Mouse (Mus musculus) inflammation-experienced regulatory T-cells, adult 16 weeks (primary cell): ENCODE results near the gene Gm4881. TPM values are rescaled to one million over a fixed set of nuclear protein-coding genes. Genes with fewer than 3 reads are reported as not detected.

Source experiments
- polyA plus RNA-seq: library from polyadenylated mRNA; unstranded; fragments of 100-300 nt; shearing (Covaris generic); gene quantifications from one replicate; pipeline ENCODE4 v1.2.1, GENCODE M21; 2017

Gm4881 gene
- not detected for polyA plus RNA-seq

DNA sequence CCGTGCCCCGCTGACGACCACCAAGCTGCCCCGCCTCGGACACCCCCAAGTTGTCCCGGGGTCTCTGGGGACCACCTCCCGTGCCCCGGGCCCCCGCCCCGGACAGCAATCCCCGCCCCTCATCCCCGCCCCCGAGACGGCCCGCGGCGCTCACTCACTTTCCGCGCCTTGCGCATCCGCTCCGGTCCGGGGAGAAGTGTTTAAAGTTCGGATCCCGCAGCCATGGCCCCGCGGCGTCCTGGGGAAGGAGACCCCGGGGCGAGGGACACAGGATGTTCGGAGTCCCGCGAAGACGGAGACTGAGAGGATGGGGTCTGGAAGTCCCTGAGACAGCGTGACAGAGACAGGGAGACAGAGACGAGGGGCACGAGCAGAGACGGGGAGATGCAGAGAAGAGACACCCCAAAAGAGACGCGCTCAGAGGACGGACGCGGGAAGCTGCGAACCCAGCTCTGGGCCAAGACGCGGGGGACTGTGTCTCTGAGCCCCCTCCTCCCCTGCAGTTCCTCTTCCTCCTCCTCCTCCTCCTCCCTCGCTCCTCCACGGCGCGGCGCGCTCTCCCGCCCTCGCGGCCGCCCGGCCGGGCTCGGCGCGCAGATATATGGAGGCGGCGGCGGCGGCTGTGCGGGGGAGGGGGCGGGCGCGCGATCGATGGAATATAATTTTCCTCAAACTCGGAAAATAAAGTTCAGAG lies at the start of gene Gm4881:
Gene Gm4881 (minus strand): TSS at position 238 of the 694 bp plus-strand sequence.

DNA sequence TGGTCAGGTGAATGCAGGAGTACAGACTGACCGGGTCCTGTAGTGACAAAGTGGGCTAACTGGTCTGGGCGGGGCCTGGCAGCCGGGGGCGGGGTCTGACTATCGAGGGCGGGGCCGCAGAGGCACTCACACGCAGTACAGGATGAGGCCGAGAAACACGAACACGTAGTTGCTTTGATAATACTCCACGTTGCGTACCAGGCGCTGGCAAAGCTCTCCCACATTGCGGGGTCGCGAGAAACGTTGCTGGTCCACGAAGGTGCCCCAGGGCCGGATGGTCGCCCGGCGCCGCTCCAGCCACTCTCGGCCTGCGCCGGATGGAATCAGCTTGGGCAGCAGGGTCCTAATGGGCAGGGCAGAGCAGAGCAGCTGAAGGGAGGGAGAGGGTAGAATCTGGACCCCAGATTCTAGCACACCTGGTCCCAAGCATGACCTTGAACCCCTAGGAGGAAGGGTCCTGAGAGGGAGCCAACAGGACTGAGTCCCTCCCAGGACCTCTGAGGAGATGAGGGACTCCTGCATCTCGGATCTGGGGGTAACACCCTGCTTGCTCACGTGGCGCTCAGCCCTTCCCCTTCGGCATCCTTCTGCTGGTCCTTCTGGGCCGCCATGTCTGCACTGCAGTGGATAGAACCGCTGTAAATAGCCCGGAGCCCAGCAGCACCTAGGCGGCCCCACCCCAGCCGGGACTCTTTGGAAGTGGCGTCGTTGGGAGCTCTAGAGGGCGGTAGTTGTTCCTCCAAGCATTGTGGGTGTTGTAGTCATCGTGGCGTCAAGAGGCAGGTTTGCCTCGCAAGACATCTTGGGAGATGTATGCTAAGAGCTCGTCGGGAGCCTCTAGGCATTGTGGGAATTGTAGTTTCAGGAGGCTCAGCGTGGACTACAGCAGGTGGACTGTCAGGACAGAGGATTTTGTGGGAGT lies 27.9 kb upstream of the Gm4881 start, which contains the start of gene Rabac1:
Gene Rabac1 (minus strand): TSS at position 783 of the 922 bp plus-strand sequence.

DNA sequence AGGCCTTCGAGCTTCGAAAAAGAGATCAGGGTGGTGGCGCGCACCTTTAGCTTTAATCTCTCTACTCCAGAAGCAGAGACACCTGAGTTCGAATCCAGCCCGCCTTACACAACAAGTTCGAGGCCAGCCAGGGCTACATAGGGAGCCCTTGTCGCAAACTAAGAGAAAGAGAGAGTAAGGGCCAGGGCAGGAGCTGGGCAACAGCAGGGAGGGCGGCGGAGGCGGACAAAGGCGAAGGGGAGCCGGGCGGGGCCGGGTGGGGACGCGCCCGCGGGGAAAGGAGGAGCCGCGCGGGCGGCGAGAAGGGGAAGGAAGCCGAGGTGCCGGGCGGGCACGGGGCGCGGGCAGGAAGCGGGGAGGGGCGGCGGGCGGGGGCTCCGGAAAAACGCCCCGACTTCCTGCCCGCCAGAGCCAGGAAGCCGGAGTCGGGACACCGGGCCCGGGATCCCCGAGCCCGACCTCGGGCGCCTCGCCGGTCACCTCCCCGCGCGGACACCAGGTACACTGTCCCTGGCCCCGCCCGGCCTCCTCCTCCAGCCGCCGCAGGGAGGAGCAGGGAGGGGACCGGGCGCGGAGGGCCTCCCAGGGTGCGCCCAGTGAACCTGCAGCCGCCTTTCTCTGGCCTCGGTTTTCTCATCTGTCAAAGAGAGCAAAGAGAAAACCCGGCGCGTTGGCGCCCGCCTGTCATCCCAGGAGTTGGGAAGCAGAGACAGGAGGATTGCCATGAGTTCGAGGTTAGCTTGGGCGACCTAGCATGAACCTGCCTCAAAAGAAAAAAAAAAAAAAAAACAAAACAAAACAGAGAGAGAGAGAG lies 41.5 kb downstream of the Gm4881 start, which contains the start of gene Arhgef1:
Gene Arhgef1 (plus strand): TSS at position 283 of the 814 bp plus-strand sequence.

DNA sequence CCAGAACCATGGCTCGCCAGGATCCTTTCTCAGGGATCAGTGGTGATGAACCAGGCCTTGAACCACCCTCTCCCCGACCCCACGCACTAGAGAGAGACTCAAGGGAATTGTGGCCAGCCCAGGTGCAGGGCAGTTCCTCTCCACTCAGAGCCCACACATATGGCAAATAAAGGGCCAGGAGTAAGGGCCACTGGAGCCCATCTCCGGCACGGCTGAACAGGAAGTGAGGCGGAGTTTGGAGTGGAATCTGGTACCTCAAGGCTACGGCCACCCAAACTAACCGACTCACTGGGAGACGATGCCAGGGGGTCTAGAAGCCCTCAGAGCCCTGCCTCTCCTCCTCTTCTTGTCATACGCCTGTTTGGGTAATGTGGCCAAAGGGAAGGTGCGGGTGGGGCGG lies 47.1 kb downstream of the Gm4881 start, which contains the start of gene Cd79a:
Gene Cd79a (plus strand): TSS at position 158 of the 400 bp plus-strand sequence.

DNA sequence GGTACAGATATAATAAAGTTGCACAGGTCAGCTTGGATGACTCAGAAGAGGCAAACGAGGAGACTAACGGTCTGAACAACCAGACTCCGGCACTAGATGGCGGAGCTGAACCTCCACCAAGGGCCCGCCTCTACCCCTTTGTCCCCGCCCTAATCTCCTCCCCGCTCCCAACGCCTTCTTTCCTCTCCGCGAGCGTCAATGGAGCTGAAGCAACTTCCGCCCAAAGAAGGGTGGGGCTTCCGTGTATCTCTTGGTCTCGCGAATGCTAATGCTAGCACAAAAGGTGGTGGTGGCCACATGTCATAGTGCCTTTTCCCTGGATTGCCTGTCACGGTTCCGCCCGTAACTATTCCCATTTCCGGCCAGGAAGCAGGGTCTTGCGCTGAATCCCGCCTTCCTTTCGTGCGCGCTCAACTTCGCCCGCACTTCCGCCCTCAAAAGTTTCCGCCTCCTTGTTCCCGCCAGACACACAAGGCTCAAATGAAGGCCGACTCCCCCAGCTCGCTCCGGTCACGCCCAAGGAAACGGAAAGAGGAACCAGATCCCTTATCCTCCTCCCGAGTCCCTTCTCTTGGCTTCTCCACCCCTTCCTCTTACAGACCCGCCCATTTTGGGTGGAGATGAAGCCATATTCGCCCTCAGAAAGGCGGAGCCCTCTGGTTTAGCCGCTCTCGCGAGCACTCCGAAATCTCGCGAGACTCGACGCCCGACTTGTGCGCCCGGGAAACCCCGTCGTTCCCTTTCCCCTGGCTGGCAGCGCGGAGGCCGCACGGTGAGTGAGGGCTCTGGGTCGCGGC lies 60.2 kb downstream of the Gm4881 start, which contains the start of gene Rps19:
Gene Rps19 (plus strand): TSS at position 476 of the 797 bp plus-strand sequence.

Other genes with a start within 250 kb of the Gm4881 start
- not detected for gene BC049730, start 235.3 kb downstream of the Gm4881 start, polyA plus RNA-seq
- not detected for gene Gm4763, start 217.6 kb downstream of the Gm4881 start, polyA plus RNA-seq
- gene Cd177, start 184.2 kb downstream of the Gm4881 start, polyA plus RNA-seq, result 0.21 TPM
- gene Ceacam10, start 167.3 kb downstream of the Gm4881 start, polyA plus RNA-seq, result not detected
- 10.8 TPM for gene Gm9844, start 82.3 kb downstream of the Gm4881 start, polyA plus RNA-seq
- not detected for gene Lypd4, start 74.6 kb downstream of the Gm4881 start, polyA plus RNA-seq
- gene Dmrtc2, start 74.4 kb downstream of the Gm4881 start, polyA plus RNA-seq, result not detected
- 4,580 TPM for gene Rps19, start 60.1 kb downstream of the Gm4881 start, polyA plus RNA-seq
- 16.0 TPM for gene Cd79a, start 47.1 kb downstream of the Gm4881 start, polyA plus RNA-seq
- gene Arhgef1, start 41.6 kb downstream of the Gm4881 start, polyA plus RNA-seq, result 953 TPM
- gene Rabac1, start 28.3 kb upstream of the Gm4881 start, polyA plus RNA-seq, result 700 TPM
- gene Atp1a3, start 61.5 kb upstream of the Gm4881 start, polyA plus RNA-seq, result 10.7 TPM
- 6.6 TPM for gene Grik5, start 127.9 kb upstream of the Gm4881 start, polyA plus RNA-seq
- gene Zfp574, start 128.1 kb upstream of the Gm4881 start, polyA plus RNA-seq, result 49.1 TPM
- gene Pou2f2, start 235.2 kb upstream of the Gm4881 start, polyA plus RNA-seq, result 134 TPM